Mouse (Mus musculus) bone marrow, adult 2 months (tissue): ENCODE measurements at regions not wholly inside any gene's neighbourhood (a gene's known extent, or its start where the extent isn't known, plus 50 kb on each side); places are given as distances from the start of the nearest gene placed in this dataset.

Experiments used
- CTCF ChIP-seq: fragments of 200-500 bp; IDR thresholded peaks from 2 replicates; pipeline ENCODE4 v1.5.1; 2011; ENCODE audit warnings: low read length, control low read depth; ENCODE audit not compliant: control insufficient read depth, insufficient read depth
- POLR2A ChIP-seq: fragments of 200-500 bp; IDR thresholded peaks from 2 replicates; pipeline ENCODE4 v1.6.1; 2011; ENCODE audit warnings: low read depth, mild to moderate bottlenecking, control low read depth, low read length, borderline replicate concordance; ENCODE audit not compliant: control insufficient read depth

- TF ChIP-seq POLR2A: no peak
- TF ChIP-seq CTCF: no peak
Observed at GRCm38 (mm10) chr2:28382051-28382802, 64.4 kb upstream of the Ppp1r26 start.
